Comparison of ENCODE assay signal across 15 mouse cellular contexts in genomic region chr15:9014541-9014940, GRCm38 (mm10). TPM values are rescaled to one million over a fixed set of nuclear protein-coding genes. Genes with fewer than 3 reads are reported as not detected.
"Had no signal": no experiment of that assay in that cellular context is flagged by ENCODE, and none has a peak within 500 bp of the region (broad histone marks: within the 10 kb centered on the region; RNA-seq: fewer than 3 reads in every experiment).

No protein-coding gene starts in this region.

- DNase-seq: kidney, adult 18-20 months; kidney, adult 9 months; kidney, postnatal 14 days; kidney, postnatal 4 days; liver, embryonic 13.5 days; lung, adult 2 months; lung, postnatal 14 days; right cerebral cortex, postnatal 4 days; thymus, postnatal 25 days had no signal

- H3K27ac ChIP-seq: left cerebral cortex, adult 2 months; liver, embryonic 13.5 days; macrophage; midbrain, embryonic 13.5 days had no signal

- H3K4me2 ChIP-seq: liver, embryonic 13.5 days; midbrain, embryonic 13.5 days had no signal

- ATAC-seq: midbrain, embryonic 13.5 days had no signal

- H3K9ac ChIP-seq: liver, embryonic 13.5 days; midbrain, embryonic 13.5 days had no signal

- H3K36me3 ChIP-seq: liver, embryonic 13.5 days; midbrain, embryonic 13.5 days had no signal

- H3K4me1 ChIP-seq: liver, embryonic 13.5 days; midbrain, embryonic 13.5 days had no signal

- H3K9me3 ChIP-seq: midbrain, embryonic 13.5 days had no signal

- H3K4me3 ChIP-seq: left cerebral cortex, adult 2 months; liver, embryonic 13.5 days; midbrain, embryonic 13.5 days had no signal

- H3K27me3 ChIP-seq: liver, embryonic 13.5 days; midbrain, embryonic 13.5 days had no signal

RNA-seq across cellular contexts. Expression of gene Ranbp3l, which starts 46.8 kb away (rescaled TPM):
- total RNA-seq: megakaryocyte, adult 5-6 weeks had no signal
- polyA plus RNA-seq: limb, embryonic 11.5 days; macrophage; neural tube, embryonic 11.5 days had no signal
